Mouse (Mus musculus) intestine, embryonic 16.5 days (tissue): ENCODE data around the gene Mgat1. TPM values are rescaled to one million over a fixed set of nuclear protein-coding genes. Genes with fewer than 3 reads are reported as not detected.
"Not testable (repeated sequence)": the region's sequence is repeated elsewhere in the genome, so short reads cannot be mapped to it uniquely, and the experiment has no call there.

Source experiments
- ATAC-seq: fragments of 200-750 bp; cut with Nextera tagmentation; 2 replicates; pipeline ENCODE4 v1.8.0; 2017; ENCODE audit warnings: moderate TSS enrichment, moderate library complexity
- H3K27ac ChIP-seq: fragments of 300-500 bp; sonication (generic); 2 replicates; pipeline ENCODE4 v1.5.1; 2014; ENCODE audit warnings: mild to moderate bottlenecking, low read length
- H3K27me3 ChIP-seq: fragments of 300-500 bp; sonication (generic); replicated peaks from 2 replicates; pipeline ENCODE4 v1.6.1; 2014; ENCODE audit warnings: low read length, control low read depth, mixed read lengths; ENCODE audit not compliant: control insufficient read depth, insufficient read depth
- H3K36me3 ChIP-seq: fragments of 300-500 bp; sonication (generic); 2 replicates; pipeline ENCODE4 v1.6.1; 2014; ENCODE audit warnings: low read length, control low read depth; ENCODE audit not compliant: control insufficient read depth, insufficient read depth
- H3K4me1 ChIP-seq: fragments of 300-500 bp; sonication (generic); 2 replicates; pipeline ENCODE4 v1.6.1; 2014; ENCODE audit warnings: low read length, control low read depth, mixed read lengths; ENCODE audit not compliant: control insufficient read depth, insufficient read depth
- H3K4me2 ChIP-seq: fragments of 300-500 bp; sonication (generic); 2 replicates; pipeline ENCODE4 v1.6.1; 2014; ENCODE audit warnings: low read depth, low read length, control low read depth
- H3K4me3 ChIP-seq: fragments of 300-500 bp; sonication (generic); 2 replicates; pipeline ENCODE4 v1.5.1; 2014; ENCODE audit warnings: mild to moderate bottlenecking, low read length
- H3K9ac ChIP-seq: fragments of 300-500 bp; sonication (generic); 2 replicates; pipeline ENCODE4 v1.6.1; 2014; ENCODE audit warnings: low read depth, low read length
- H3K9me3 ChIP-seq: fragments of 300-500 bp; sonication (generic); 2 replicates; pipeline ENCODE4 v1.6.1; 2016; ENCODE audit warnings: low read length, control low read depth; ENCODE audit not compliant: control insufficient read depth
- WGBS: fragments of 180-500 bp; shearing (Covaris S2); extraction: QIAGEN DNeasy Blood & Tissue Kit; methylation state at CpG from one replicate; pipeline ENCODE4 v1.1.7; 2014; 5-methylcytosine and 5-hydroxymethylcytosine counted together
- polyA plus RNA-seq: library from polyadenylated mRNA; unstranded; fragments of >200 nt; fragmentation: Nextera tagmentation; extraction: Ambion mirVana; gene quantifications from 2 replicates; pipeline ENCODE4 v1.2.1, GENCODE M21; 2015

Gene Mgat1
- polyA plus RNA-seq, 1 experiment from 2014 or later, result 62.4 TPM

- peaks cover 23% of the 10 kb centered on the region; the same call in 1 of the 2 replicates for H3K4me1 ChIP-seq
- H3K4me2 ChIP-seq, result no peak overlapping the region
- 56% methylated on average over 6 of the region's 6 CpGs for WGBS
- H3K9ac ChIP-seq, result no peak overlapping the region
- no peaks in the 10 kb centered on the region for H3K9me3 ChIP-seq
- H3K27me3 ChIP-seq, result no peaks in the 10 kb centered on the region
- no peak overlapping the region for H3K4me3 ChIP-seq
- peak overlapping the region; percentile 41; the same call in 1 of the 2 replicates for H3K27ac ChIP-seq
- ATAC-seq, result peak; percentile 50
- peaks cover 9% of the 10 kb centered on the region; the same call in 1 of the 2 replicates for H3K36me3 ChIP-seq
These were observed 22.7 kb downstream of the Mgat1 start for GRCm38 (mm10) chr11:49266671-49267070.

- H3K4me3 ChIP-seq, result no peak overlapping the region
- H3K9me3 ChIP-seq, result no peaks in the 10 kb centered on the region
- H3K27ac ChIP-seq, result no peak overlapping the region
- peaks cover 16% of the 10 kb centered on the region; the same call in 1 of the 2 replicates for H3K4me1 ChIP-seq
- H3K36me3 ChIP-seq, result 0 out of 2 replicates have a peak, but pooled peaks cover 5% of the 10 kb centered on the region
- no peak for ATAC-seq
- H3K27me3 ChIP-seq, result no peaks in the 10 kb centered on the region
- no peak overlapping the region for H3K9ac ChIP-seq
- H3K4me2 ChIP-seq, result no peak overlapping the region
- WGBS, result 87% methylated on average over 10 of the region's 10 CpGs
These were observed 23.3 kb downstream of the Mgat1 start for GRCm38 (mm10) chr11:49267316-49267715.

- 57% methylated on average over 15 of the region's 15 CpGs for WGBS
- no peak for ATAC-seq
- no peaks in the 10 kb centered on the region for H3K9me3 ChIP-seq
- H3K4me2 ChIP-seq, result no peak overlapping the region
- no peak overlapping the region for H3K9ac ChIP-seq
- H3K27me3 ChIP-seq, result no peaks in the 10 kb centered on the region
- no peaks in the 10 kb centered on the region for H3K36me3 ChIP-seq
- no peak overlapping the region for H3K4me3 ChIP-seq
- peak overlapping the region; percentile 60 for H3K27ac ChIP-seq
- peaks cover 14% of the 10 kb centered on the region; the same call in 1 of the 2 replicates for H3K4me1 ChIP-seq
These were observed 24.1 kb downstream of the Mgat1 start for GRCm38 (mm10) chr11:49267970-49268579.

GRCm38 (mm10) chr11:49269761-49270160, 25.8 kb downstream of the Mgat1 start:
- WGBS, result 91% methylated on average over 9 of the region's 9 CpGs
- no peak for ATAC-seq
- no peaks in the 10 kb centered on the region for H3K36me3 ChIP-seq
- no peak overlapping the region for H3K4me3 ChIP-seq
- no peaks in the 10 kb centered on the region for H3K9me3 ChIP-seq
- H3K4me2 ChIP-seq, result no peak overlapping the region
- H3K27me3 ChIP-seq, result no peaks in the 10 kb centered on the region
- peaks cover 10% of the 10 kb centered on the region; the same call in 1 of the 2 replicates for H3K4me1 ChIP-seq
- H3K9ac ChIP-seq, result no peak overlapping the region
- no peak overlapping the region for H3K27ac ChIP-seq

- no peaks in the 10 kb centered on the region for H3K36me3 ChIP-seq
- 87% methylated on average over 4 of the region's 4 CpGs for WGBS
- no peak overlapping the region for H3K4me2 ChIP-seq
- H3K9ac ChIP-seq, result no peak overlapping the region
- ATAC-seq, result no peak
- no peak overlapping the region for H3K4me3 ChIP-seq
- H3K9me3 ChIP-seq, result no peaks in the 10 kb centered on the region
- H3K4me1 ChIP-seq, result peaks cover 10% of the 10 kb centered on the region; the same call in 1 of the 2 replicates
- H3K27me3 ChIP-seq, result no peaks in the 10 kb centered on the region
- H3K27ac ChIP-seq, result no peak overlapping the region
These were observed 26.4 kb downstream of the Mgat1 start for GRCm38 (mm10) chr11:49270368-49270767.

GRCm38 (mm10) chr11:49271334-49271733, 27.3 kb downstream of the Mgat1 start:
- Histone ChIP-seq H3K4me1 (peaks cover 5% of the 10 kb centered on the region; the same call in 1 of the 2 replicates), H3K4me2 (no peak overlapping the region), H3K9ac (no peak overlapping the region), H3K27me3 (no peaks in the 10 kb centered on the region), H3K36me3 (no peaks in the 10 kb centered on the region), H3K4me3 (no peak overlapping the region), H3K27ac (no peak overlapping the region), H3K9me3 (no peaks in the 10 kb centered on the region)
- 31% methylated on average over 7 of the region's 7 CpGs for WGBS
- no peak for ATAC-seq

GRCm38 (mm10) chr11:49273834-49274519, 30.0 kb downstream of the Mgat1 start:
- H3K9me3 ChIP-seq, result no peaks in the 10 kb centered on the region
- WGBS, result 63% methylated on average over 11 of the region's 11 CpGs
- no peaks in the 10 kb centered on the region for H3K36me3 ChIP-seq
- H3K9ac ChIP-seq, result no peak overlapping the region
- no peak overlapping the region for H3K4me2 ChIP-seq
- no peak for ATAC-seq
- no peaks in the 10 kb centered on the region for H3K4me1 ChIP-seq
- H3K27ac ChIP-seq, result no peak overlapping the region
- H3K27me3 ChIP-seq, result no peaks in the 10 kb centered on the region
- no peak overlapping the region for H3K4me3 ChIP-seq

- Histone ChIP-seq H3K9me3 (no peaks in the 10 kb centered on the region), H3K9ac (no peak within 1 kb of the TSS), H3K27me3 (no peaks in the 10 kb centered on the region), H3K27ac (no peak within 1 kb of the TSS), H3K4me3 (no peak within 1 kb of the TSS), H3K36me3 (no peaks in the 10 kb centered on the region), H3K4me2 (no peak within 1 kb of the TSS), H3K4me1 (no peaks in the 10 kb centered on the region)
- ATAC-seq, result no peak
- WGBS, result 71% methylated on average over 3 of the region's 3 CpGs
These were observed 34.2 kb downstream of the Mgat1 start, which contains the start of gene Olfr1393 for GRCm38 (mm10) chr11:49278222-49278621. Gene Olfr1393, plus strand, starts transcription at chr11:49278304.

GRCm38 (mm10) chr11:49284982-49285381, 41.0 kb downstream of the Mgat1 start, which contains the start of gene Olfr1392:
Gene Olfr1392, plus strand, starts transcription at chr11:49285282.
- not testable (repeated sequence) for H3K4me2 ChIP-seq, H3K4me3 ChIP-seq, H3K27me3 ChIP-seq, H3K27ac ChIP-seq, ATAC-seq, H3K9ac ChIP-seq, H3K4me1 ChIP-seq, H3K36me3 ChIP-seq, H3K9me3 ChIP-seq
- WGBS, result 57% methylated on average over 1 of the region's 1 CpGs
